Mouse (Mus musculus) heart, postnatal 0 days (tissue): ENCODE data around the gene Phc2.

Experiments
- CTCF ChIP-seq: IDR thresholded peaks from 2 replicates; pipeline ENCODE4 v1.5.1; 2016; ENCODE audit warnings: antibody characterized with exemption, control low read depth, low read depth
- EP300 ChIP-seq: IDR thresholded peaks from 2 replicates; pipeline ENCODE4 v1.6.1; 2016; ENCODE audit warnings: antibody characterized with exemption, low read depth

- TF ChIP-seq CTCF = no peak
- no peak for TF ChIP-seq EP300
Observed at GRCm38 (mm10) chr4:128769569-128770355, 115.3 kb downstream of the Phc2 start.
